Mouse (Mus musculus) spleen, adult 2 months (tissue): ENCODE data around the gene Ldlrap1. TPM values are rescaled to one million over a fixed set of nuclear protein-coding genes. Genes with fewer than 3 reads are reported as not detected.

Experiments
- DNase-seq, 2 experiments: peaks; one replicate each; pipeline versions ENCODE4 v3.0.0 to v3.0.0-alpha.2; 2012 to 2021; ENCODE audit warnings: low spot score in 2 of 2, low read depth in 1 of 2
- H3K27ac ChIP-seq: fragments of 200-500 bp; 2 replicates; pipeline ENCODE4 v1.5.1; 2012; ENCODE audit warnings: low read length, inconsistent platforms; ENCODE audit not compliant: insufficient read depth
- H3K27me3 ChIP-seq: fragments of 200-500 bp; 2 replicates; pipeline ENCODE4 v1.6.1; 2012; ENCODE audit warnings: mild to moderate bottlenecking, moderate library complexity, low read length, inconsistent platforms; ENCODE audit not compliant: control insufficient read depth, insufficient read depth
- H3K36me3 ChIP-seq: fragments of 200-500 bp; 2 replicates; pipeline ENCODE4 v1.6.1; 2012; ENCODE audit warnings: mild to moderate bottlenecking, low read length, inconsistent platforms; ENCODE audit not compliant: control insufficient read depth, insufficient read depth
- H3K4me1 ChIP-seq: fragments of 200-500 bp; 2 replicates; pipeline ENCODE4 v1.6.1; 2011; ENCODE audit warnings: inconsistent platforms; ENCODE audit not compliant: control insufficient read depth, insufficient read depth, insufficient read length
- H3K4me3 ChIP-seq: fragments of 200-500 bp; 2 replicates; pipeline ENCODE4 v1.5.1; 2011; ENCODE audit warnings: mild to moderate bottlenecking, inconsistent platforms; ENCODE audit not compliant: insufficient read depth, insufficient read length; ENCODE audit errors: extremely low read depth
- CTCF ChIP-seq: fragments of 200-500 bp; IDR thresholded peaks from 2 replicates; pipeline ENCODE4 v1.5.1; 2011; ENCODE audit warnings: mild to moderate bottlenecking, inconsistent platforms; ENCODE audit not compliant: insufficient read depth, insufficient read length, insufficient replicate concordance; ENCODE audit errors: extremely low read depth
- POLR2A ChIP-seq: fragments of 200-500 bp; IDR thresholded peaks from 2 replicates; pipeline ENCODE4 v1.6.1; 2011; ENCODE audit warnings: low read depth, low read length, inconsistent platforms
- WGBS: fragments of 180-500 bp; shearing (Covaris S2); methylation state at CpG from one replicate; pipeline ENCODE4 v1.1.7; 2018; 5-methylcytosine and 5-hydroxymethylcytosine counted together
- polyA plus RNA-seq: library from polyadenylated mRNA; depleted of rRNA; stranded (reverse); fragments of >200 nt; gene quantifications from 2 replicates; pipeline ENCODE4 v1.2.3, GENCODE M21; 2012

Ldlrap1 gene
- polyA plus RNA-seq, 1 experiment = 29.8 TPM

GRCm38 (mm10) chr4:134751682-134752380, 16.0 kb downstream of the Ldlrap1 start:
- Histone ChIP-seq H3K27ac (peak overlapping the region; percentile 81), H3K36me3 (peaks cover 19% of the 10 kb centered on the region), H3K4me1 (peaks cover 70% of the 10 kb centered on the region), H3K27me3 (no peaks in the 10 kb centered on the region), H3K4me3 (no peak overlapping the region)
- DNase-seq = no peak
- WGBS = 67% methylated on average over 18 of the region's 18 CpGs
- no peak for TF ChIP-seq CTCF

GRCm38 (mm10) chr4:134750825-134751224, 17.0 kb downstream of the Ldlrap1 start:
- DNase-seq = no peak
- Histone ChIP-seq H3K27ac (peak overlapping the region; percentile 86), H3K36me3 (peaks cover 26% of the 10 kb centered on the region), H3K4me3 (no peak overlapping the region), H3K4me1 (peaks cover 60% of the 10 kb centered on the region), H3K27me3 (no peaks in the 10 kb centered on the region)
- 56% methylated on average over 6 of the region's 6 CpGs for WGBS
- no peak for TF ChIP-seq CTCF
- TF ChIP-seq POLR2A = no peak

GRCm38 (mm10) chr4:134750263-134750662, 17.6 kb downstream of the Ldlrap1 start:
- peak overlapping the region; percentile 86 for H3K27ac ChIP-seq
- peaks cover 31% of the 10 kb centered on the region for H3K36me3 ChIP-seq
- H3K4me1 ChIP-seq = peaks cover 54% of the 10 kb centered on the region
- peak; percentile 65 to 77 for DNase-seq
- no peak for TF ChIP-seq CTCF
- TF ChIP-seq POLR2A = no peak
- no peak overlapping the region for H3K4me3 ChIP-seq
- H3K27me3 ChIP-seq = no peaks in the 10 kb centered on the region
- 11% methylated on average over 5 of the region's 5 CpGs for WGBS

- 58% methylated on average over 21 of the region's 21 CpGs for WGBS
- TF ChIP-seq POLR2A (no peak), CTCF (peak; percentile 48; the same call in 1 of the 2 replicates)
- Histone ChIP-seq H3K4me1 (peaks cover 46% of the 10 kb centered on the region), H3K4me3 (peak overlapping the region; percentile 24; the same call in 1 of the 2 replicates), H3K36me3 (peaks cover 31% of the 10 kb centered on the region), H3K27me3 (no peaks in the 10 kb centered on the region), H3K27ac (peak overlapping the region; percentile 86)
- no peak for DNase-seq
Measured at GRCm38 (mm10) chr4:134749301-134750030, 18.4 kb downstream of the Ldlrap1 start.

GRCm38 (mm10) chr4:134745900-134746661, 21.7 kb downstream of the Ldlrap1 start:
- no peak for DNase-seq
- TF ChIP-seq CTCF = no peak; the same call in 1 of the 2 replicates
- TF ChIP-seq POLR2A = no peak
- peaks cover 34% of the 10 kb centered on the region for H3K36me3 ChIP-seq
- peaks cover 22% of the 10 kb centered on the region; the same call in 1 of the 2 replicates for H3K4me1 ChIP-seq
- no peak overlapping the region for H3K4me3 ChIP-seq
- no peaks in the 10 kb centered on the region for H3K27me3 ChIP-seq
- no peak overlapping the region for H3K27ac ChIP-seq
- whole genome bisulfite sequencing = 61% methylated on average over 16 of the region's 16 CpGs

- WGBS = 88% methylated on average over 16 of the region's 16 CpGs
Measured at GRCm38 (mm10) chr4:134743881-134744633, 23.8 kb downstream of the Ldlrap1 start.

More at GRCm38 (mm10) chr4:134743881-134744633, 23.8 kb downstream of the Ldlrap1 start:
- H3K27ac ChIP-seq = no peak overlapping the region
- H3K27me3 ChIP-seq = no peaks in the 10 kb centered on the region
- H3K4me3 ChIP-seq = no peak overlapping the region
- DNase-seq = no peak
- peaks cover 2% of the 10 kb centered on the region; the same call in 1 of the 2 replicates for H3K4me1 ChIP-seq
- H3K36me3 ChIP-seq = peaks cover 32% of the 10 kb centered on the region
- TF ChIP-seq POLR2A (no peak), CTCF (no peak)
